Mouse (Mus musculus) CH12.LX (cell line): ENCODE data around the gene Tmod1. TPM values are rescaled to one million over a fixed set of nuclear protein-coding genes. Genes with fewer than 3 reads are reported as not detected.

Experiments
- DNase-seq: peaks from one replicate; pipeline ENCODE4 v3.0.0-alpha.2; 2013; ENCODE audit errors: extremely low read depth
- H3K27ac ChIP-seq: 2 replicates; pipeline ENCODE4 v1.5.1; 2012; ENCODE audit warnings: low read depth, mild to moderate bottlenecking, control low read depth, moderate library complexity; ENCODE audit not compliant: insufficient read depth
- H3K27me3 ChIP-seq: replicated peaks from 2 replicates; pipeline ENCODE3; 2012; ENCODE audit warnings: inconsistent platforms
- H3K36me3 ChIP-seq, 2 experiments: replicated peaks in 1 of 2; 2 replicates each; pipeline versions ENCODE3 to v1.6.1; 2012; ENCODE audit warnings: inconsistent platforms in 1 of 2, low read length in 1 of 2, mild to moderate bottlenecking in 1 of 2, mixed read lengths in 1 of 2, moderate library complexity in 1 of 2; ENCODE audit not compliant: control insufficient read depth in 1 of 2, insufficient read depth in 1 of 2
- H3K4me1 ChIP-seq, 2 experiments: 2 replicates each; pipeline ENCODE4 v1.6.1; 2012; ENCODE audit warnings: inconsistent platforms in 1 of 2, moderate library complexity in 1 of 2; ENCODE audit not compliant: insufficient read depth in 2 of 2, control insufficient read depth in 1 of 2
- H3K4me2 ChIP-seq: 2 replicates; pipeline ENCODE4 v1.6.1; 2012; ENCODE audit warnings: low read depth, mild to moderate bottlenecking, control low read depth; ENCODE audit not compliant: poor library complexity, insufficient read depth, severe bottlenecking
- H3K4me3 ChIP-seq, 3 experiments: fragments of 150-350 bp in 1 of 3; sonication (generic) in 1 of 3; replicated peaks in 1 of 3; 2 replicates each; pipeline versions ENCODE3 to v1.5.1; 2011 to 2012; ENCODE audit warnings: low read depth in 2 of 3, low read length in 2 of 3, mild to moderate bottlenecking in 2 of 3, moderate library complexity in 2 of 3, control low read depth in 1 of 3, improper control_type of control experiment in 1 of 3, inconsistent platforms in 1 of 3, mixed read lengths in 1 of 3; ENCODE audit not compliant: poor library complexity in 1 of 3
- H3K79me2 ChIP-seq: replicated peaks from 2 replicates; pipeline ENCODE4 v1.6.1; 2012; ENCODE audit warnings: mild to moderate bottlenecking, moderate library complexity; ENCODE audit not compliant: control insufficient read depth, poor library complexity, insufficient read depth, severe bottlenecking; ENCODE audit errors: extremely low read depth
- H3K9ac ChIP-seq: 2 replicates; pipeline ENCODE4 v1.6.1; 2012; ENCODE audit warnings: low read depth, mild to moderate bottlenecking, control low read depth, moderate library complexity; ENCODE audit not compliant: insufficient read depth
- H3K9me3 ChIP-seq: replicated peaks from 2 replicates; pipeline ENCODE3; 2012; ENCODE audit warnings: low read length, inconsistent platforms, mixed read lengths
- CHD2 ChIP-seq: IDR thresholded peaks from 2 replicates; pipeline ENCODE4 v1.6.1; 2011; ENCODE audit warnings: low read length, improper control_type of control experiment
- EP300 ChIP-seq: IDR thresholded peaks from 2 replicates; pipeline ENCODE4 v1.6.1; 2011; ENCODE audit warnings: low read length, improper control_type of control experiment
- GABPA ChIP-seq: IDR thresholded peaks from 2 replicates; pipeline ENCODE4 v1.6.1; 2012; ENCODE audit warnings: low read depth, low read length, improper control_type of control experiment, inconsistent platforms; ENCODE audit not compliant: insufficient replicate concordance
- IRF4 ChIP-seq: IDR thresholded peaks from 2 replicates; pipeline ENCODE4 v1.6.1; 2014; ENCODE audit warnings: low read depth, mild to moderate bottlenecking, inconsistent platforms, low read length, improper control_type of control experiment
- JUN ChIP-seq: IDR thresholded peaks from 2 replicates; pipeline ENCODE4 v1.6.1; 2011; ENCODE audit warnings: low read depth, mild to moderate bottlenecking, low read length, improper control_type of control experiment, moderate library complexity; ENCODE audit not compliant: insufficient read depth
- JUND ChIP-seq: conservative IDR thresholded peaks from 2 replicates; pipeline ENCODE4 v1.6.1; 2011; ENCODE audit warnings: low read depth, low read length, improper control_type of control experiment
- KAT2A ChIP-seq: IDR thresholded peaks from 2 replicates; pipeline ENCODE4 v1.6.1; 2012; ENCODE audit warnings: low read length, improper control_type of control experiment, inconsistent platforms; ENCODE audit not compliant: insufficient replicate concordance
- MAFK ChIP-seq: IDR thresholded peaks from 2 replicates; pipeline ENCODE4 v1.6.1; 2011; ENCODE audit warnings: low read length, improper control_type of control experiment; ENCODE audit not compliant: insufficient replicate concordance
- MXI1 ChIP-seq: IDR thresholded peaks from 2 replicates; pipeline ENCODE4 v1.6.1; 2011; ENCODE audit warnings: mild to moderate bottlenecking, low read depth, low read length, improper control_type of control experiment
- MYC ChIP-seq: IDR thresholded peaks from 2 replicates; pipeline ENCODE4 v1.6.1; 2011; ENCODE audit warnings: low read depth, mild to moderate bottlenecking, improper control_type of control experiment, low read length
- PAX5 ChIP-seq: IDR thresholded peaks from 2 replicates; pipeline ENCODE4 v1.6.1; 2012; ENCODE audit warnings: low read length, inconsistent platforms, mixed read lengths
- POLR2A ChIP-seq: IDR thresholded peaks from 2 replicates; pipeline ENCODE4 v1.6.1; 2011; ENCODE audit warnings: low read depth, mild to moderate bottlenecking, improper control_type of control experiment, low read length
- POLR2AphosphoS2 ChIP-seq: IDR thresholded peaks from 2 replicates; pipeline ENCODE4 v1.6.1; 2011; ENCODE audit warnings: low read depth, low read length, improper control_type of control experiment
- SIN3A ChIP-seq: IDR thresholded peaks from 2 replicates; pipeline ENCODE4 v1.6.1; 2012; ENCODE audit warnings: low read length, improper control_type of control experiment, inconsistent platforms
- UBTF ChIP-seq: IDR thresholded peaks from 2 replicates; pipeline ENCODE4 v1.6.1; 2012; ENCODE audit warnings: low read depth, mild to moderate bottlenecking, inconsistent platforms, low read length, improper control_type of control experiment, moderate library complexity
- ZC3H11A ChIP-seq: IDR thresholded peaks from 2 replicates; pipeline ENCODE4 v1.6.1; 2012; ENCODE audit warnings: low read depth, mild to moderate bottlenecking, inconsistent platforms, low read length, improper control_type of control experiment
- ZKSCAN1 ChIP-seq: IDR thresholded peaks from 2 replicates; pipeline ENCODE4 v1.6.1; 2012; ENCODE audit warnings: low read depth, inconsistent platforms, low read length, improper control_type of control experiment, borderline replicate concordance
- dilution Hi-C: fragments of 300-500 bp; cut with MboI; formaldehyde crosslinking; loops from 2 replicates; pipeline ENCODE4 v1.14.3; 2020; ENCODE audit warnings: low sequenced_read_pairs; ENCODE audit not compliant: extremely low pct_unique_long_range_greater_than_20kb, extremely low pct_ligation_motif_present
- in situ Hi-C: fragments of 300-500 bp; cut with MboI; formaldehyde crosslinking; loops from 3 replicates; pipeline ENCODE4 v1.14.3; 2019; ENCODE audit warnings: low sequenced_read_pairs, low pct_ligation_motif_present, low pct_unique_long_range_greater_than_20kb, mixed read lengths
- polyA plus RNA-seq: library from polyadenylated mRNA; unstranded; fragments of >175 nt; gene quantifications from 2 replicates; pipeline ENCODE4 v1.2.1, GENCODE M21; 2012; ENCODE audit warnings: low read depth; ENCODE audit not compliant: insufficient read length
- total RNA-seq, 2 experiments: library from RNA; depleted of rRNA; stranded (reverse); fragments of 300-350 nt in 1 of 2; fragments of >200 nt in 1 of 2; gene quantifications; 2 replicates each; pipeline ENCODE4 v1.2.3; 2012 to 2014

The Tmod1 gene
- total and polyA plus RNA-seq, 3 experiments, result 0.93 to 3.1 (median 2.5) TPM

DNA sequence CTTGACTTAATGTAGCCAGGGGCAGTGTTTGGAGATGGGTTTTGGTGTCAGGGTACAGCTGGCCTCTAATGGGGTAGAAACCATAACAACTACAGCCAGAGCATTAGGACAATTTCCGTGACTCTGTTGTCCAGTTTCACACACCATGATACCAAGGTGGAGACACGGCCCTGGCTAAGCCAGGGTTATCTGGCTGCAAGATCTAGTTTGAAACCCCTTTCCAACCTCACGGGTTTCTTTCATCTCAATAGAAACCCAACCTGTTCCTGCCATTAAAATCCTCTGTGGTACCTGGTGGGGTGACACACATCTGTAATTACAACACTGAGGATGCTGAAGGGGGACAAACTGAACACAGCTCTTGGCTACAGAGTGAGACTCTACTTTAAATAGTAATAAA, 36.9 kb downstream of the Tmod1 start:
- TF ChIP-seq PAX5 (no peak), POLR2AphosphoS2 (no peak), ZKSCAN1 (no peak), UBTF (no peak), SIN3A (no peak), MYC (no peak), CHD2 (no peak)
- H3K9ac ChIP-seq, result no peak overlapping the region
- H3K27me3 ChIP-seq, result no peaks in the 10 kb centered on the region
- H3K9me3 ChIP-seq, result peaks cover 4% of the 10 kb centered on the region
- peaks cover 0 to 5% of the 10 kb centered on the region in 2 experiments; a peak in 1 of 4 replicates for H3K4me1 ChIP-seq
- no peaks in the 10 kb centered on the region for H3K79me2 ChIP-seq
- in situ Hi-C loops, result no loop called here
- H3K4me3 ChIP-seq, result no peak overlapping the region
- H3K36me3 ChIP-seq, result peaks cover 0 to 6% of the 10 kb centered on the region in 2 experiments
- H3K27ac ChIP-seq, result no peak overlapping the region
- dilution Hi-C loops, result no loop called here
- H3K4me2 ChIP-seq, result no peak overlapping the region
- DNase-seq, result no peak

DNA sequence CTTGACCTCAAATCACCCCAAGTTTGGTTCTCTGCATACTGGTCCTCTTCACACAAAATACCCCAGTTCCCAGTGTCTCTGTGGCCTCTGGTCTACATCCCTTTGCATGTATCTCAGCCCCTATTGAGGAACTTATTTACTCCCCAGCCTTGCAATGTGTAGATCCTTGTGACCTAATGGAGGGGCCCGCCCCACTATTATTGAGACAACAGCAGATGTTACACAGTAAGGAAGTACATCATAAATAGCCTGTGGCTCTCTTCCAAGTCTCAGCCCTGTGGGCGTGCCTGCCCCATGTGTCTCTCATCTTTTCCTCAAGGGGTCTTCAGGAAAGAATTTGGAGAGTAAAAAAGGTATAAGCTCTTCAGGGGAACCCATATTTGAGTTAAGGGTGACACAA, 38.2 kb downstream of the Tmod1 start:
- in situ Hi-C loops, result no loop called here
- H3K4me2 ChIP-seq, result no peak overlapping the region
- dilution Hi-C loops, result no loop called here
- no peak overlapping the region for H3K4me3 ChIP-seq
- peaks cover 4% of the 10 kb centered on the region for H3K9me3 ChIP-seq
- DNase-seq, result no peak
- H3K9ac ChIP-seq, result no peak overlapping the region
- peaks cover 0 to 5% of the 10 kb centered on the region in 2 experiments; a peak in 1 of 4 replicates for H3K4me1 ChIP-seq
- H3K27me3 ChIP-seq, result no peaks in the 10 kb centered on the region
- H3K36me3 ChIP-seq, result peaks cover 0 to 6% of the 10 kb centered on the region in 2 experiments
- H3K27ac ChIP-seq, result no peak overlapping the region
- H3K79me2 ChIP-seq, result no peaks in the 10 kb centered on the region
- TF ChIP-seq ZC3H11A (no peak), IRF4 (no peak), MXI1 (no peak), GABPA (no peak), JUND (no peak), POLR2A (no peak), JUN (no peak), KAT2A (no peak), EP300 (no peak), MAFK (no peak)
